Mouse (Mus musculus) kidney, adult 2 months (tissue): Measurements from ENCODE around the gene Adamts14.

Source experiments
- CTCF ChIP-seq: fragments of 200-500 bp; conservative IDR thresholded peaks from 2 replicates; pipeline ENCODE4 v1.5.1; 2011; ENCODE audit warnings: low read depth, mild to moderate bottlenecking, control low read depth, low read length, moderate library complexity, mixed read lengths; ENCODE audit not compliant: insufficient read depth, insufficient read length
- POLR2A ChIP-seq: fragments of 200-500 bp; IDR thresholded peaks from one replicate; pipeline ENCODE4 v1.6.1; 2011; ENCODE audit warnings: low read depth, low read length, control low read depth

GRCm38 (mm10) chr10:61272631-61273030, 607 bp downstream of the Adamts14 start:
- no peak for TF ChIP-seq CTCF
- no peak for TF ChIP-seq POLR2A
